Comparison of ENCODE assay signal across 17 mouse cellular contexts in genomic region chr15:27633941-27634900, GRCm38 (mm10). TPM values are rescaled to one million over a fixed set of nuclear protein-coding genes. Genes with fewer than 3 reads are reported as not detected.
A peak's percentile ranks its signal among the peaks of the same experiment; 100 is the strongest.
DNase-seq lines count a peak whose midpoint lies in the region; TF ChIP-seq lines count a peak whose summit lies in the region.
"Had no signal": no experiment of that assay in that cellular context is flagged by ENCODE, and none has a peak within 500 bp of the region (broad histone marks: within the 10 kb centered on the region; RNA-seq: fewer than 3 reads in every experiment).

No protein-coding gene starts in this region.

- H3K79me2 ChIP-seq in heart, adult 2 months (replicated peaks; ENCODE audit: control insufficient read depth, insufficient read depth, low read length), result peaks cover 2% of the 10 kb centered on the region; the same call in 1 of the 2 replicates

- TF ChIP-seq POLR2A in heart, adult 2 months (IDR thresholded peaks at IDR 0.05; ENCODE audit: insufficient read depth, low read depth, low read length), result no peak

- no peak overlapping the region for H3K9ac ChIP-seq in heart, adult 2 months (ENCODE audit: low read depth, low read length)
- H3K9ac ChIP-seq: embryonic facial prominence, embryonic 15.5 days; forebrain, embryonic 13.5 days; heart, embryonic 15.5 days; liver, embryonic 14.5 days had no signal

- no peak for TF ChIP-seq CTCF in heart, adult 2 months (IDR thresholded peaks at IDR 0.05)

- peak overlapping the region; percentile 15 for H3K27ac ChIP-seq in heart, adult 2 months
- H3K27ac ChIP-seq: embryonic facial prominence, embryonic 15.5 days; forebrain, embryonic 13.5 days; heart, embryonic 15.5 days; layer of hippocampus, adult 2 months; liver, embryonic 14.5 days had no signal

- no peak overlapping the region for H3K4me3 ChIP-seq in heart, adult 2 months
- H3K4me3 ChIP-seq: embryonic facial prominence, embryonic 15.5 days; forebrain, embryonic 13.5 days; heart, embryonic 15.5 days; layer of hippocampus, adult 2 months; myocyte had no signal

- intact Hi-C loops in heart, adult 2 months (cut with DNase I), result no loop called here
- intact Hi-C loops in left cerebral cortex, postnatal 4 days (cut with DNase I), result no loop called here

- WGBS in heart, adult 2 months, result 61% methylated on average over 8 of the region's 8 CpGs

- no peaks in the 10 kb centered on the region; the same call in 1 of the 2 replicates for H3K36me3 ChIP-seq in heart, adult 2 months (ENCODE audit: control insufficient read depth, insufficient read depth, low read length)
- H3K36me3 ChIP-seq: embryonic facial prominence, embryonic 15.5 days; heart, embryonic 15.5 days had no signal

- no peak for DNase-seq in heart, adult 2 months
- no peak for DNase-seq in heart, postnatal 4 days
- DNase-seq in left cerebral cortex, postnatal 4 days, result peak; percentile 10
- DNase-seq in left cerebral cortex, adult 9 months (ENCODE audit: low spot score in 2 of 2), result no peak
- DNase-seq in adrenal gland, postnatal 36 days, result peak; percentile 39 to 44
- DNase-seq in kidney, postnatal 36 days, result peak; percentile 46 to 50
- DNase-seq in right cerebral cortex, postnatal 10 days (ENCODE audit: low spot score in 2 of 2), result no peak
- no peak for DNase-seq in neural tube, embryonic 10.5 days (ENCODE audit: extremely low spot score, low spot score)
- DNase-seq: cerebellum, adult 9-10 months; gastrocnemius, postnatal 36 days; midbrain, embryonic 14.5 days had no signal

- H3K4me1 ChIP-seq in heart, adult 2 months (ENCODE audit: control insufficient read depth, insufficient read depth, low read length), result peaks cover 1% of the 10 kb centered on the region; the same call in 1 of the 2 replicates

- no peak for TF ChIP-seq EP300 in heart, adult 2 months (IDR thresholded peaks at IDR 0.05; ENCODE audit: insufficient read depth, low read depth, low read length)

- no peaks in the 10 kb centered on the region for H3K27me3 ChIP-seq in heart, adult 2 months (ENCODE audit: control insufficient read depth, insufficient read depth, low read length)
- H3K27me3 ChIP-seq: embryonic facial prominence, embryonic 15.5 days; forebrain, embryonic 13.5 days; heart, embryonic 15.5 days had no signal

RNA-seq across cellular contexts. Expression of gene Otulin, which starts 3.7 kb away (rescaled TPM):
- 10 to 100 TPM; 24.6 to 26.1 TPM for total RNA-seq in heart, adult 2 months (2021)
- polyA plus RNA-seq in heart, adult 2 months (2012; rRNA removed), result 18.7 and 22.5 TPM in 2 replicates
- total RNA-seq in heart, postnatal 4 days (2021), result 10 to 100 TPM; 41.6 to 43.1 TPM
- 10 to 100 TPM; 25.4 to 27.0 TPM for total RNA-seq in left cerebral cortex, postnatal 4 days (2021)
- total RNA-seq in adrenal gland, postnatal 36 days (2021), result 10 to 100 TPM; 32.5 to 39.5 TPM

RNA-seq across cellular contexts. Expression of gene Otulinl, which starts 47.2 kb away (rescaled TPM):
- 1 to 10 TPM; 1.9 to 3.0 TPM for total RNA-seq in heart, adult 2 months (2021)
- polyA plus RNA-seq in heart, adult 2 months (2012; rRNA removed), result 1.5 and 1.9 TPM in 2 replicates
- total RNA-seq in heart, postnatal 4 days (2021), result 1 to 10 TPM; 1.3 to 2.4 TPM
- 10 to 100 TPM; 13.3 to 16.0 TPM for total RNA-seq in left cerebral cortex, postnatal 4 days (2021)
- 1 to 10 TPM; 6.1 to 7.5 TPM for total RNA-seq in adrenal gland, postnatal 36 days (2021)

Comparison
In these comparisons a context has a peak if more than half of its experiments do, and no peak if none do; other contexts are left out.
1. DNase-seq: peak in left cerebral cortex, postnatal 4 days (single experiment), adrenal gland, postnatal 36 days (2 of 2) and kidney, postnatal 36 days (2 of 2); none in heart, adult 2 months (0 of 2), heart, postnatal 4 days (single experiment), left cerebral cortex, adult 9 months (0 of 2), right cerebral cortex, postnatal 10 days (0 of 2) and neural tube, embryonic 10.5 days (single experiment).